Mouse (Mus musculus) G1E-ER4 (cell line): Measurements from ENCODE around the gene Selplg. TPM values are rescaled to one million over a fixed set of nuclear protein-coding genes. Genes with fewer than 3 reads are reported as not detected.
A peak's percentile ranks its signal among the peaks of the same experiment; 100 is the strongest.

Experiments used
- GATA1 ChIP-seq: IDR thresholded peaks from one replicate; pipeline ENCODE4 v1.8.0; 2012; ENCODE audit warnings: low read length, inconsistent platforms
- polyA plus RNA-seq: library from polyadenylated mRNA; stranded (reverse); fragments of >175 nt; gene quantifications from 2 replicates; pipeline ENCODE4 v1.2.3, GENCODE M21; 2012

Selplg gene
- polyA plus RNA-seq, 1 experiment, result 52.4 TPM

- no peak for TF ChIP-seq GATA1
Observed at GRCm38 (mm10) chr5:113858971-113859370, 26.5 kb upstream of the Selplg start.

GRCm38 (mm10) chr5:113858550-113858949 is 26.1 kb upstream of the Selplg start:
- TF ChIP-seq GATA1, result no peak

- no peak for TF ChIP-seq GATA1
Observed at GRCm38 (mm10) chr5:113857631-113858030, 25.2 kb upstream of the Selplg start.

- no peak for TF ChIP-seq GATA1
Observed at GRCm38 (mm10) chr5:113856631-113857030, 24.2 kb upstream of the Selplg start.

GRCm38 (mm10) chr5:113855696-113856095 is 23.3 kb upstream of the Selplg start:
- TF ChIP-seq GATA1, result no peak

GRCm38 (mm10) chr5:113855117-113855516 is 22.7 kb upstream of the Selplg start:
- no peak for TF ChIP-seq GATA1

GRCm38 (mm10) chr5:113854494-113854893 is 22.1 kb upstream of the Selplg start:
- TF ChIP-seq GATA1, result no peak

- no peak for TF ChIP-seq GATA1
Observed at GRCm38 (mm10) chr5:113853541-113853940, 21.1 kb upstream of the Selplg start.

GRCm38 (mm10) chr5:113852463-113852862 is 20.0 kb upstream of the Selplg start:
- TF ChIP-seq GATA1, result no peak

GRCm38 (mm10) chr5:113850680-113851230 is 18.3 kb upstream of the Selplg start:
- TF ChIP-seq GATA1, result no peak

GRCm38 (mm10) chr5:113847636-113848035 is 15.2 kb upstream of the Selplg start:
- no peak for TF ChIP-seq GATA1

GRCm38 (mm10) chr5:113846656-113847055 is 14.2 kb upstream of the Selplg start:
- TF ChIP-seq GATA1, result peak; percentile 59

GRCm38 (mm10) chr5:113845627-113846026 is 13.2 kb upstream of the Selplg start:
- TF ChIP-seq GATA1, result no peak

GRCm38 (mm10) chr5:113844721-113845120 is 12.3 kb upstream of the Selplg start:
- TF ChIP-seq GATA1, result no peak

- no peak for TF ChIP-seq GATA1
Observed at GRCm38 (mm10) chr5:113844106-113844505, 11.7 kb upstream of the Selplg start.

- TF ChIP-seq GATA1, result no peak
Observed at GRCm38 (mm10) chr5:113842906-113843305, 10.5 kb upstream of the Selplg start.

- TF ChIP-seq GATA1, result no peak
Observed at GRCm38 (mm10) chr5:113842244-113842643, 9.8 kb upstream of the Selplg start.
